Mouse (Mus musculus) stomach, adult 2 months (tissue): ENCODE measurements around the gene Mrps16. TPM values are rescaled to one million over a fixed set of nuclear protein-coding genes. Genes with fewer than 3 reads are reported as not detected.

Experiments used
- polyA plus RNA-seq: library from polyadenylated mRNA; depleted of rRNA; stranded (reverse); fragments of >200 nt; gene quantifications from 2 replicates; pipeline ENCODE4 v1.2.3, GENCODE M21; 2012; rRNA removed

Gene Mrps16
- polyA plus RNA-seq: 18.7 and 32.5 TPM in 2 replicates

DNA sequence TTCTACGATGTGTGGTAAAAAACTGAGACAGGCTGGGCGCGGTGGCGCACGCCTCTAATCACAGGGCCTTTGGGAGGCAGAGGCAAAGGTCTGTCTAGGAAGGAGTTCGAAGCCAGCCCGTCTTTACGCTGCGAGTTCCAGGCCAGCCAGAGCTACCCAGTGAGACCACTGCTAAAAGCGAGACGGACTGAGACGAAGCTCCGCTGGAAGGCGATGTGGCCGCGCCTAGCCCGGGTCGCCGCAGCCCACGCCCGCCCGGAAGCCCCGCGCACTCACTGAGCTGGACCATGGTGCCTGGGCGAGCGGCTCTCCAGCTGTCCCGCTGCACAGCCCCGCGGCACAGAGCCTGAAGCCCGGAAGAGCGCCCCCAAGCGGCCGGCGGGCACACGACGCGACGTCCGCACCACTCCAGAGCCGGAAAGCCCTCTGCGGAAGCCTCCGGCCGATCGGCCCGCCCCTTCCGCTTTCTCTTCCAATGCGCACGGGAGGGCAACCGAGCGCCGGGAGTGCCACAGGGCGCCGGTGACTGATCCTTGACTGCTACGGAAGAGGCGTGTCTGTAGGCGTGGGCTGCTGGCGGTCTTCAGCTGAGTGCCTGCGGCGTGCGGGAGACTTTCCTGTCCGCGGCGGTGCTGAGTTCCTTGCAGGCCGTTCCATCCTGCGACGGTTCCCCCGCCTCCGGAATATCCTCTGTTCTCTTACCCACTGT is at the start of gene Mrps16:
TSS of gene Mrps16 (minus strand) at position 430 of the 709 bp plus-strand sequence.

DNA sequence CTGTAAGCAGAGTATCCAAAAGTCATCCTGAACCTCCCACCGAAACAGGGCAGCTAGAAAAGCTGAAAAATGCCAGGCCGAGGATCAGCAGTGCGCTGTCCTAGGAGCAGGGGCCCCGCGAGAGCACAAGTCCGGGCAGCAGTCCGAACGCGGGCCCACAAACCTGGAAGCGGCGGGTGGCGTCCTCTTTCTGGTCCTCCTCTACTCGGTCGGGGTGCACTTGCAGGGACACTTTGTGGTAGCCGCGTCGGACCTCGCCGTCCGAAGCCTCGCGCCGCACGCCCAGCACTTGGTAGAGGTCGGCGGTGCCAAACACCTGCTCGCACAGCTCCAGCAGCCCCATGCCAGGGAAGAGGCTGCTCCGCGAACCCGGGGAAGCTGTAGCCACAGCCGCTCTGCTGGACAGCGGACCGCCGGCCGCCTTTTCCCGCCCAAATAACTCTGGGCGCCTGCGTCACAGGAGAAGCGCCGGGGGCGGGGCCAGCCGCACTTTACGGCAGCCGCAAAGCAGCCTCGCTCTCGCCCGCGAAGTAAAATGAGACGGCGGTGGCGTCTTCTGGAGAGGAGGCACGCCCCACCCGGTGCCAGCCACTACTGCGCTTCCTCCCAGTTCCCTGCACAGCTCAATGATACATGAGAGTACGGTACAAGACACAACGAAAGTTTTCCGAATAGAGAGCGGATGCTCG is 4.8 kb downstream of the Mrps16 start, which contains the start of gene Dnajc9:
TSS of gene Dnajc9 (minus strand) at position 470 of the 689 bp plus-strand sequence.

DNA sequence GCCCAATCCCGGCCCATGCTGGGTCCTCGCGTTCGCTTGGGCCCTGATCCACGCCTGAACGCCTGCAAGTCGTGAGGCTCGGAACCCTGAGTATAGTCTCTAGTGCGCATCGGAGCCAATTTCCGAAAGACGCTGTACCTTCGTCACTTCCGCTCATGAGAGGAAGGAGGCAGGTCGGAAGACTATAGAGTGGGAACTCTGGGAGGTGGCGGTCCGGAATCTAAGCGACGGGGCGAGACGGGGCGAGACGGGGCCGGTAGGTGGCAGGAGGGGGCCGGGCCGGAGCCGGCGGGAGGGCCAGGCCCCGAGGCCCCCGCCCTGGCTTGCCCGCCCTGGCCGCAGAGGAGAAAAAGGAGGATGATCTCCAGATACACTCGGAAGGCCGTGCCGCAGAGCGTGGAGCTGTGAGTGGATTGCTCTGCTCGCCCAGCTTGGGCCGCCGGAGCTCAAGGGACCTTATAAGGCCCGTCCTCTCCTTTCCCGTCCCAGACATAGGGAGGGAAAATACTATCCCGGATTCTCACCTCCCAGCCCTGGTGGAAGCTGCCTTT is 45.4 kb downstream of the Mrps16 start, which contains the start of the genes Ecd and Fam149b:
TSS of gene Ecd (minus strand) at position 131 of the 551 bp plus-strand sequence.
TSS of gene Fam149b (plus strand) at position 172 of the 551 bp plus-strand sequence.

Other genes starting within 250 kb of the Mrps16 start
- 5.2 and 5.4 TPM in 2 replicates for gene Kcnk5, start 211.8 kb downstream of the Mrps16 start, polyA plus RNA-seq
- 4.8 and 7.1 TPM in 2 replicates for gene Kcnk16, start 124.4 kb downstream of the Mrps16 start, polyA plus RNA-seq
- 5.1 and 6.1 TPM in 2 replicates for gene Nudt13, start 98.9 kb downstream of the Mrps16 start, polyA plus RNA-seq
- gene Ecd, start 45.5 kb downstream of the Mrps16 start, polyA plus RNA-seq: 4.6 and 5.2 TPM in 2 replicates
- 5.1 and 7.6 TPM in 2 replicates for gene Fam149b, start 45.5 kb downstream of the Mrps16 start, polyA plus RNA-seq
- 5.8 and 8.3 TPM in 2 replicates for gene Dnajc9, start 4.7 kb downstream of the Mrps16 start, polyA plus RNA-seq
- not detected in 2 replicates for gene Cfap70, start 58.6 kb upstream of the Mrps16 start, polyA plus RNA-seq
- 67.7 and 69.2 TPM in 2 replicates for gene Anxa7, start 86.5 kb upstream of the Mrps16 start, polyA plus RNA-seq
- 0.05 and 0.18 TPM in 2 replicates for gene Mss51, start 103.3 kb upstream of the Mrps16 start, polyA plus RNA-seq
- gene Ppp3cb, start 152.9 kb upstream of the Mrps16 start, polyA plus RNA-seq: 0.71 and 1.4 TPM in 2 replicates
- gene Usp54, start 247.4 kb upstream of the Mrps16 start, polyA plus RNA-seq: 2.3 and 3.7 TPM in 2 replicates